Mouse (Mus musculus): ENCODE results near the gene 9530003J23Rik. TPM values are rescaled to one million over a fixed set of nuclear protein-coding genes. Genes with fewer than 3 reads are reported as not detected.
"Not testable (repeated sequence)": the region's sequence is repeated elsewhere in the genome, so short reads cannot be mapped to it uniquely, and the experiment has no call there.

The 9530003J23Rik gene
- not detected in 2 replicates for polyA plus RNA-seq (2014; fragmentation: Nextera tagmentation; extraction: Ambion mirVana)

DNA sequence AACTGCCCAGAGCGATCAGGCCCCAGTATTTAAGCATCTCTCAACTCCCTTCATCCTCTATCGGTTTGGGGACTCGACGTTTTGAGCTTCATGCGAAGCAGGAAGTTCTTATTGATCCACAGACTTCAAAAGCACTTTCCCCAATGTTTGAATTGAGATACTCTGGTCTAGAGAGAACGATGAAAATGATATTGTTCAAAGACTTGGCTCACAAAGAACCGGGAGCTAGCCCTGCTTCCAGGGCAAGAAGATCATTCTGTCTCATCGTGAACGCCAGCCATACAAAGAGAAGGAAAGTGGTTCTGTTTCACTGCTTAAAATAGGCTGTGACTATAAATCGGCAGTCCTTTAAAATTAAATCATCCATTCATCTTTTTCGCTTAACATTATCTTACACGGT, at the start of gene 9530003J23Rik:
TSS of gene 9530003J23Rik (minus strand) at position 101 of the 400 bp plus-strand sequence.
- Histone ChIP-seq H3K4me1 (replicated peaks; ENCODE audit: control insufficient read depth, insufficient read depth, low read length) (no peaks in the 10 kb centered on the region), H3K4me3 (replicated peaks; ENCODE audit: low read length) (no peak within 1 kb of the TSS), H3K9me3 (ENCODE audit: control insufficient read depth, low read length) (no peaks in the 10 kb centered on the region), H3K9ac (no peak within 1 kb of the TSS), H3K4me2 (replicated peaks) (no peak within 1 kb of the TSS), H3K27ac (no peak within 1 kb of the TSS), H3K36me3 (replicated peaks; ENCODE audit: control insufficient read depth, insufficient read depth) (no peaks in the 10 kb centered on the region), H3K27me3 (ENCODE audit: control insufficient read depth, insufficient read depth, low read length) (no peaks in the 10 kb centered on the region)
- WGBS = 92% methylated on average over 12 of the region's 12 CpGs
- no peak for ATAC-seq (ENCODE audit: low FRiP score)
- DNase-seq (ENCODE audit: low spot score) = no peak

DNA sequence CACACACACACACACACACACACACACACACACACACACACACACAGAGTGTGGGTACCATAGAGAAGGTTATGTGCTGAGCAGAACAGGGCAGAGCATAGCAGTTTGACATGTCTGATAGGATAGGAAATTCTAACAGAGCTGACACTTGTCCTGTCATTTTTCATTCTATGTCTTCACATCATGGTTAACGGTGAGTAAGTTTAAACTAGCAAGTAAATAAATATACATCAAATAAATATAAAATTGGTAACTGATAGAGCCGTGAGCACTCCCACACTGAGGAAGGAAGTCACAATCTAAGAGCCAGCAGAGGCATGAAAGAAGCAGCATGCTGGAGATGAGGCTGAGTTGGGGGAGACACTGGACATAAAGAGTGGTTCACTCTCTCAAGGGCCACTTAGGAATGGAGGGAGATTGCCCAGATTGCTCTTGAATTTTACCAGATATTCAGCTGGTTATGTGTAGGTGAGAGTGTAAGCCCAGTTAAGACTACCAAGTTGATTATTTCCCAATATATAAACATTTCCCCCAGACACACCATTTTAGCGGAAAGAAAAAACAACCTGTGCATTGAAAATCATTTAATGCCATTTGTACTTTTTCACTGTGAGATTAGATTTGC, 48.8 kb upstream of the 9530003J23Rik start:
- WGBS = 91% methylated on average over 3 of the region's 3 CpGs

DNA sequence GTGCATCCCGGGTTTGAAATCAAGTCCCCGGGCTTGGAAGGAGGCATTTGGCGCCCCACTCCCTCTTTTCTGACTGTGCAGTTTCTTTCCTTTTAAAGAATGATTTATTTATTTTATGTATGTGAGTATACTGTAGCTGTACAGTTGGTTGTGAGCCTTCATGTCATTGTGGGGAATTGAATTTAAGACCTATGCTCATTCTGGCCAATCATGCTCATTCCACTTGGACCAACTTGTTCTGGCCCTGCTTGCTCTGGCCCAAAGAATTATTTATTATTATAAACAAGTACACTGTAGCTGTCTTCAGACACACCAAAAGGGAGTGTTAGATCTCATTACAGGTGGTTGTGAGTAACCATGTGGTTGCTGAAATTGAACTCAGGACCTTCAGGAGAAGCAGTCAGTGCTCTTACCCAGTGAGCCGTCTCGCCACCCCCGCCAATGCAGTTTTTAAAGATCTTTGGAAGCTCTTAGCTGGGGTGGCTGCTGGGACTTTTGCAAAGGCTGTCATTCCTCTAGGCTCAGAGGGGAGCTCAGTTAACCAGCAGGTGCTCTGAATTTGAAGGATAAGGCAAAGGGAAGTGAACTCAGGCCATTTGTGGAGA, 48.0 kb upstream of the 9530003J23Rik start:
- Histone ChIP-seq H3K9me3 (ENCODE audit: control insufficient read depth, low read length) (no peaks in the 10 kb centered on the region), H3K36me3 (replicated peaks; ENCODE audit: control insufficient read depth, insufficient read depth) (no peaks in the 10 kb centered on the region), H3K27ac (no peak overlapping the region), H3K27me3 (ENCODE audit: control insufficient read depth, insufficient read depth, low read length) (no peaks in the 10 kb centered on the region), H3K4me3 (replicated peaks; ENCODE audit: low read length) (no peak overlapping the region), H3K9ac (no peak overlapping the region), H3K4me1 (replicated peaks; ENCODE audit: control insufficient read depth, insufficient read depth, low read length) (no peaks in the 10 kb centered on the region), H3K4me2 (replicated peaks) (no peak overlapping the region)
- DNase-seq (ENCODE audit: low spot score) = no peak
- ATAC-seq (ENCODE audit: low FRiP score) = no peak
- WGBS = 94% methylated on average over 6 of the region's 6 CpGs

More for the DNA sequence above, 48.8 kb upstream of the 9530003J23Rik start:
- Histone ChIP-seq H3K36me3 (replicated peaks; ENCODE audit: control insufficient read depth, insufficient read depth) (no peaks in the 10 kb centered on the region), H3K27me3 (ENCODE audit: control insufficient read depth, insufficient read depth, low read length) (no peaks in the 10 kb centered on the region), H3K27ac (no peak overlapping the region), H3K9ac (no peak overlapping the region), H3K4me2 (replicated peaks) (no peak overlapping the region), H3K4me1 (replicated peaks; ENCODE audit: control insufficient read depth, insufficient read depth, low read length) (no peaks in the 10 kb centered on the region), H3K9me3 (ENCODE audit: control insufficient read depth, low read length) (no peaks in the 10 kb centered on the region), H3K4me3 (replicated peaks; ENCODE audit: low read length) (no peak overlapping the region)
- ATAC-seq (ENCODE audit: low FRiP score) (no peak), DNase-seq (ENCODE audit: low spot score) (no peak)

DNA sequence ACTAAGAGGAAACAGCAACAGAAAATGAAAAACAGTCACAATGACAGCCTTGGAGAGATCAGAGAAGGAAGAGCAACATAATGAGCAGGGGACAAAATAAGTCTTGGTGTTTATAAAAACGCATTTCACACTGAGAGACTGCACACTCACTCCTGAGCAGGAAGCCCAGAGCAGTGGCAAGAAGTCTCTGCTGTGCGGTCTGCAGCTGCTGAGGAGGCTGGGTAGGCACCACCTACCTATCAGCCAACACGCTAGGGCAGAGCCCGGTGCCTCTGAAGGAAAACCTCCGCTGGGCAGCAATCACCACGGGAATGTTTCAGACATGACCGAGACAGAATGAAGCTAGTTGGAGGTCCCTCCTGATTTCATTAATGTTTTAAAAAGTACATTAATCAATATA, 47.1 kb upstream of the 9530003J23Rik start:
- H3K4me3 ChIP-seq (replicated peaks; ENCODE audit: low read length); H3K4me2 ChIP-seq (replicated peaks); ATAC-seq (ENCODE audit: low FRiP score); H3K9me3 ChIP-seq (ENCODE audit: control insufficient read depth, low read length); H3K9ac ChIP-seq; H3K4me1 ChIP-seq (replicated peaks; ENCODE audit: control insufficient read depth, insufficient read depth, low read length); DNase-seq (ENCODE audit: low spot score); H3K36me3 ChIP-seq (replicated peaks; ENCODE audit: control insufficient read depth, insufficient read depth); H3K27me3 ChIP-seq (ENCODE audit: control insufficient read depth, insufficient read depth, low read length); H3K27ac ChIP-seq: not testable (repeated sequence)
- WGBS = 94% methylated on average over 2 of the region's 7 CpGs

DNA sequence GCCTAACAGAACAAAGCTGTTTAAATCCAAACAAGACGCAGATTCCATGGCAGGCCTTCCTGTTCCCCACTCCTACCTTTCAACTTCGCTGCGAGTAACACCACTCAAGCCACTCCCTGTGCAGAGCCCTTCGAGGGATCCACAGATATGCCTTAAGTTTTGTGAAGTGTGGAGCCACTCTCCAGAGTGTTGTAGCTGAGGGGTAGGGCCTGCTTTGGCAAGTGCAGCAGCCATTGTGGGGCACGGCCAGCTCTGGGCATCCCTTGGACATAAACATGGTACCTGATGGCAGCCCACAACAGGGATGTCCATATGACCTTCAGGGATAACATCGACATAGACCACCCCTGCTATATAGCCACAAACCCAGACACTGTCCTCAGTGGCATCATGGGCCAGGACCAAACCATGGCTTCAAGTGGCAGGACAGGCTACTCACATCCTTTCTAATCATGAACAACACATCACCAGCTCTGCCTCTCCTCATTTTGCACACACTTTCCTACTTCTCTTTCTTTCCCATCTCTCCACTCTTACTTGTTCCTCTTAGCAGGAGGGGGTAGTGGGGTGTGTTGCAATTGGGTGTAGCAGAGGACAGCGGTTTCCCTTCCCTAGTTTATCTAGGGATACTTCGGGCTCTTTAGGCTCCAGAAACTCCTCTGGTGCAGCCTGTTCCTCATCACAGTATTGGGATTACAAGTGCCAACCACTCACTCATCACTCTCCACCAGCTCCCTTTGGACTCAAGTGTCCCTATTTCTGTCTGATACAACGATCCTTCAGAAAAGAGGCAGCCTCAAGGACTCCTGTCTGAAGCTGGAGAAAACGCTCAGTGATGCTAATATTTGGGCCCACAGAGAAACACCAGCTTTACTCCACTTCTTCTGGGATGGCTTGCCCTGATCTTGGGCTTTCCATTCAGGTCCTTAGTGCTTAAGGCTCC, 46.3 kb upstream of the 9530003J23Rik start:
- Histone ChIP-seq H3K9ac (no peak overlapping the region), H3K36me3 (replicated peaks; ENCODE audit: control insufficient read depth, insufficient read depth) (no peaks in the 10 kb centered on the region), H3K27me3 (ENCODE audit: control insufficient read depth, insufficient read depth, low read length) (no peaks in the 10 kb centered on the region), H3K4me3 (replicated peaks; ENCODE audit: low read length) (no peak overlapping the region), H3K4me2 (replicated peaks) (no peak overlapping the region), H3K4me1 (replicated peaks; ENCODE audit: control insufficient read depth, insufficient read depth, low read length) (no peaks in the 10 kb centered on the region), H3K9me3 (ENCODE audit: control insufficient read depth, low read length) (no peaks in the 10 kb centered on the region), H3K27ac (no peak overlapping the region)
- no peak for ATAC-seq (ENCODE audit: low FRiP score)
- WGBS = 94% methylated on average over 10 of the region's 10 CpGs
- no peak for DNase-seq (ENCODE audit: low spot score)

DNA sequence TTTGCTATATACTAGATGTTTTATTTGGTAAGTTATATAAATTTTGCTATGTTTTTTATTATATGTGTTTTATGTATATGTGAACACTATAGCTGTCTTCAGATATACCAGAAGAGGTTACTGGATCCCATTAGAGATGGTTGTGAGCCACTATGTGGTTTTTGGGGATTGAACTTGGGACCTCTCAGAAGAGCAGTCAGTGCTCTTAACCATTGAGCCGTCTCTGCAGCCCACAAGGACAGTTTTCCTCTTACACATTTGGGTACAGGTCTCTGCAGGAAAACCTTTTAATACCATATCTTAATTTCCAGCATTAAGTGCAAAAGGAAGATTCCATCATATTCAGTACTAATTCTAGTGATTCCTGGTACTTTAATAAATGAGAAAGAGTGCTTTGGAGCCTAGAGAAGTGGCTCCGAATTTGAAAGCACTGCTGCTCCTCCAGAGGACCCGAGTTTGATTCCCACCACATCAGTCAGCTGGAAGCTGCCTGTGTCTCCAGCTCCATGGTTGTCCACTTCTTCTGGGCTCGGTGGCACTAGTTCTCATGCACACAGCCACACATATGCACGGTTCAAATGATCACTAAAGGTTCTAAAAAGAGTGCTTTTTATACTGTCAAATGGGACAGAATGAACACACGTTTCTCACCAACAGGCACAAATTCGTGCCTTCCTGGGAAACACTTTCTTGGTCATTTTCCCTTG, 45.5 kb upstream of the 9530003J23Rik start:
- Histone ChIP-seq H3K9me3 (ENCODE audit: control insufficient read depth, low read length) (no peaks in the 10 kb centered on the region), H3K4me1 (replicated peaks; ENCODE audit: control insufficient read depth, insufficient read depth, low read length) (no peaks in the 10 kb centered on the region), H3K4me2 (replicated peaks) (no peak overlapping the region), H3K27ac (no peak overlapping the region), H3K9ac (no peak overlapping the region), H3K36me3 (replicated peaks; ENCODE audit: control insufficient read depth, insufficient read depth) (no peaks in the 10 kb centered on the region), H3K4me3 (replicated peaks; ENCODE audit: low read length) (no peak overlapping the region), H3K27me3 (ENCODE audit: control insufficient read depth, insufficient read depth, low read length) (no peaks in the 10 kb centered on the region)
- no peak for ATAC-seq (ENCODE audit: low FRiP score)
- no peak for DNase-seq (ENCODE audit: low spot score)
- WGBS = 80% methylated on average over 7 of the region's 7 CpGs

DNA sequence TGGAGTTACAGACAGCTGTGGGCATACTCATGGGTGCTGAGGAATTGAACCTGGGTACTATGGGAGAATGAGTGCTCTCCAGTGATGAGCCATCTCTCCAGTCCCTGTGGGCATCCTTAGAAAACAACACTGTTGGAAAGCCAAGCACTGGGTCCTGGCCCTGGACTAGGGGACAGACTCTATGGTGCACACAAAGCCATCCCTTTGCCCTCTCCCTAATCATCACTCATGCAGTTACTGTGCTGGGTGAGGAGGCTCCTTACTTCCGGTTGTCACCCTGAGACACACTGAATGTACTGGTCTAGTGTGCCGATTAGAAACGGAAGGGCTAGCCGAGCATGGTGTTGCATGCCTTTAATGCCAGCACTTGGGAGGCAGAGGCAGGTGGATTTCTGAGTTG, 44.7 kb upstream of the 9530003J23Rik start:
- not testable (repeated sequence) for H3K9me3 ChIP-seq (ENCODE audit: control insufficient read depth, low read length); H3K4me2 ChIP-seq (replicated peaks); H3K9ac ChIP-seq; H3K36me3 ChIP-seq (replicated peaks; ENCODE audit: control insufficient read depth, insufficient read depth); H3K4me3 ChIP-seq (replicated peaks; ENCODE audit: low read length); ATAC-seq (ENCODE audit: low FRiP score); DNase-seq (ENCODE audit: low spot score); H3K4me1 ChIP-seq (replicated peaks; ENCODE audit: control insufficient read depth, insufficient read depth, low read length); H3K27me3 ChIP-seq (ENCODE audit: control insufficient read depth, insufficient read depth, low read length); H3K27ac ChIP-seq
- 87% methylated on average over 4 of the region's 4 CpGs for WGBS

DNA sequence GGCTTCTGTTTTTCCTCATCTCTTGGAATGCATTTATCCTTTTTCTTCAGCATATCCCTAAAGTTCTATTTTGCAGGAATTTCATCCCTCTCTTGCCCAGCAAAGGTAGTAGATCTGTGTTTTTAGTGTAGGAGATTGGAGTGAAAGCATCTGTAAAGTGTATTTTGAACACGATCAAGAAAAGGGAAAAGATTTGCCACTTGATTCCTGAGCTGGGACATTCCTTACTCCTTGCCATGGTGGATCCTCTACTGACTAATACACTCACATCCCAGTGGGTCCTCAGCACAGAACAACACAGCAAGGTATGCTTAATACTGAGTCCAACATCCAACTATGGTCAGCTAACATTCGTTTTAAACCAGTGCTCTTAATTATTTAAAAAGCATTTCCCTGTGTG, 44.0 kb upstream of the 9530003J23Rik start:
- Histone ChIP-seq H3K36me3 (replicated peaks; ENCODE audit: control insufficient read depth, insufficient read depth) (no peaks in the 10 kb centered on the region), H3K9me3 (ENCODE audit: control insufficient read depth, low read length) (no peaks in the 10 kb centered on the region), H3K4me3 (replicated peaks; ENCODE audit: low read length) (no peak overlapping the region), H3K4me2 (replicated peaks) (no peak overlapping the region), H3K9ac (no peak overlapping the region), H3K27me3 (ENCODE audit: control insufficient read depth, insufficient read depth, low read length) (no peaks in the 10 kb centered on the region), H3K27ac (no peak overlapping the region), H3K4me1 (replicated peaks; ENCODE audit: control insufficient read depth, insufficient read depth, low read length) (no peaks in the 10 kb centered on the region)
- ATAC-seq (ENCODE audit: low FRiP score) = no peak
- WGBS = 81% methylated on average over 2 of the region's 2 CpGs
- DNase-seq (ENCODE audit: low spot score) = no peak

DNA sequence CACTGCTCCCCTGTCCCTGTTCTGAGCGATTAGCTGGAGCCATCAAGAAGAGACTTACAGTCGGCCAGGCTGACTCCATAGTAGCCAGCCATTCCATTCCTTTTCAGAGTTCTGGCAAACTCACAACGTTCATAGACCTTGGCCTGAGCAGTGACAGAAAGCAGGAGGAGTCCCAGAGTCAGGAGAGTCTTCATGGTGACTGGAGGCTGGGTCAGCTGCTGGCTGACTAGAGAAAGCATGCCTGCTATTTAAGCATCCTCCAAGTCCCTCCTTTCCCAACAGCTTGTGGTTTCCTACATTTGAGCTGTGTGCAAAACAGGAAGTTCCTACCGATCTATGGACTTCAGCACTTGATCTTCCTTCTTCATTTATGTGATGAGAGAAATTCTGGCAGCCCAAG, 43.5 kb upstream of the 9530003J23Rik start, which contains the start of gene Lyz2:
TSS of gene Lyz2 (minus strand) at position 273 of the 400 bp plus-strand sequence.
- H3K4me3 ChIP-seq (replicated peaks; ENCODE audit: low read length) = no peak within 1 kb of the TSS
- no peaks in the 10 kb centered on the region for H3K27me3 ChIP-seq (ENCODE audit: control insufficient read depth, insufficient read depth, low read length)
- H3K9me3 ChIP-seq (ENCODE audit: control insufficient read depth, low read length) = no peaks in the 10 kb centered on the region
- H3K9ac ChIP-seq = no peak within 1 kb of the TSS
- DNase-seq (ENCODE audit: low spot score) = no peak
- 75% methylated on average over 4 of the region's 4 CpGs for WGBS
- H3K4me2 ChIP-seq (replicated peaks) = no peak within 1 kb of the TSS
- no peaks in the 10 kb centered on the region for H3K4me1 ChIP-seq (replicated peaks; ENCODE audit: control insufficient read depth, insufficient read depth, low read length)
- ATAC-seq (ENCODE audit: low FRiP score) = no peak
- H3K27ac ChIP-seq = no peak within 1 kb of the TSS
- H3K36me3 ChIP-seq (replicated peaks; ENCODE audit: control insufficient read depth, insufficient read depth) = no peaks in the 10 kb centered on the region
